Mouse (Mus musculus): Measurements from ENCODE around the gene Plcb4. TPM values are rescaled to one million over a fixed set of nuclear protein-coding genes. Genes with fewer than 3 reads are reported as not detected.

Gene Plcb4
- 10 to 100 TPM; 25.7 to 34.5 TPM for total RNA-seq (2021)
- long read RNA-seq, experiment 1, partial matches to known transcripts, result 0 of 5 reads
- long read RNA-seq, experiment 1, other reads (novel, unspliced or antisense), result 5 of 5 reads
- long read RNA-seq, experiment 2, partial matches to known transcripts, result 2 of 6 reads
- long read RNA-seq, experiment 2, other reads (novel, unspliced or antisense), result 4 of 6 reads

DNA sequence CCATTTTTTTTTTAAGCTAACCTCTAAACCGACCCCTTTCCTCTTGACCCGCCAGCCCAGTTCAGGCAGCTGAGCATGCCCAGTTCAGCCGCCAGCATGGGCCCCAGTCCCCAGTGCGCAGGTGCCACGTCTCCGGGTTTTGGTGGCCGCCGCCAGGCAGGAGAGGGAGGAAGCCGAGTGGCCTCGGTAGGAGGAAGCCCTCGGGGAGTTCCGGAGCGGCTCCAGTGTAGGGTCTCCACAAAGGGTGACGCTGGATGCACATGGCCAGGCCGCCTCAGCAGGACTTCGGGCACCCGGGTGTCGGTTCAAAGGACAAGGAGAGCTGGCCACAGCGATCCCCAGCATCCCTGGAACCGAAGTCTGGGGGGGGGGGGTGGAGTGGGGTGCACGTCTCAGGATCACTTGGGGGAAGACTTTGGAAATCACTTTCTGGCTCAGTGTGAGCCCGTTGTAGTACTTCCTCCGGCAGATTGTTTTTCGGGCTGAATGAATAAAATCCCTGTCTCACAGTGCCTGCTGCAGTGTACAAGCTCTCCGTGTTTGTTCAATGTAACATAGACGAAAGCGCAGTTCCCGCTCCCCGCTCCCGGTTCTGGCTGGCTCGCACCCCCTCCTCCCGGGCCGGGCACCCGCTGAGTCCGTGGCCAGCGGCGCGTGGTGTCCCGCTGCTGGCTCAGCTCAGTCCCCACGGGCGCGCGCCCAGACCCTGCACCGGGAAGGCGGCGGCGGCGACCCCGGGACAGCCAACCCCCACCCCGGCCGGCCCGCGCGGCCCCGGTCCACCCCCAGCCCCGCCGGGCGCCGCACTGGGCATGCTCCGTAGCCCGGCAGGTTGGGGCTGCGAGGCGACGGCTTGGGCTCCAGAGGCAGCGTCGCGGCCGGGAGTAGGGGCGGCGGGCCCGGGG lies at the start of gene Plcb4:
TSS of gene Plcb4 (plus strand) at position 526 of the 905 bp plus-strand sequence.
- intact Hi-C loops (cut with DNase I; ENCODE audit: low total_unique reads), result loop anchor here (10.0 kb wide), 1 partner anchor 94 kb away; no protein-coding TSS in a partner anchor
- DNase-seq, result peak; percentile 87

- no peak for DNase-seq
- intact Hi-C loops (cut with DNase I; ENCODE audit: low total_unique reads), result no loop called here
Observed at GRCm38 (mm10) chr2:135614651-135615261, 44.1 kb upstream of the Plcb4 start.

DNA sequence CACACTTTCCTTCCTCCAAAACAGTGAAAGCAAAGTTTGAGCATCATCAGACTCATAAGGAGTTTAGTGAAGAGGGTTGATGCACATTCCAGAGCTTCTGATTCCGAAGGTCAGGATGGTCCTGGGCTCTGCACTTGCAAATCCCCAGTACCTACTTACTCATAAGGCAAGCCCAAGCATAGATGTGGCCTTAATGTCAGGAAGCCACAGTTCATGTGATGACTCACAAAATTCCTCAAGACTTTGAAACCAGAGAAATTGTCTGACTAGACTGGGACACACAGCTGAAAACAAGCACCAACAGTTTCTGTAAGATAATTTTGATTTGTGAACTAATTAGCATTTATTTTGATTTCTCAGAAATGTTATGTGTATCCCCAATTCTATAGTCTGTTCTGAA lies 42.7 kb upstream of the Plcb4 start:
- DNase-seq, result no peak
- intact Hi-C loops (cut with DNase I; ENCODE audit: low total_unique reads), result no loop called here

GRCm38 (mm10) chr2:135618551-135618950 lies 40.3 kb upstream of the Plcb4 start:
- DNase-seq, result no peak
- intact Hi-C loops (cut with DNase I; ENCODE audit: low total_unique reads), result no loop called here

DNA sequence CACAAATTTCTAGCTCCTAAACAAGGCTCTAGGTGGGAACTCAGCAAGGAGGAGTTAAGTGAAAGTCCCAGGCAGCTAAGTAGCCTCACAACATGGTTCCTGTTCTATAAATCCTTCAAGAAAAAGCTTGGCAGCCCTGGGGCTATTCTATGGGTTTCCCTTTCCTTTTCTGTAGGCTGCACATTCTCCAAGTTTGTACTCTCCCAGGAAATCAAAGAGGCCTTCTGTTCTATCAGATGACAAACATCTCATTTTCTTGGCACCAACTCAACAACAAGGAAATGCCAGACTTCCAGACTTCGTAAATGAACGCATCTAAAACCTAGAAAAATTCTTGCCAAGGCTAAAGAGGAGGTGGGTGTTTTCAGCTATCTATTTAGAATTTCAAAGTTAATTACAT lies 38.9 kb upstream of the Plcb4 start:
- intact Hi-C loops (cut with DNase I; ENCODE audit: low total_unique reads), result no loop called here

GRCm38 (mm10) chr2:135627821-135628220 lies 31.0 kb upstream of the Plcb4 start:
- intact Hi-C loops (cut with DNase I; ENCODE audit: low total_unique reads), result no loop called here

More for the DNA sequence above, 38.9 kb upstream of the Plcb4 start:
- DNase-seq, result no peak

DNA sequence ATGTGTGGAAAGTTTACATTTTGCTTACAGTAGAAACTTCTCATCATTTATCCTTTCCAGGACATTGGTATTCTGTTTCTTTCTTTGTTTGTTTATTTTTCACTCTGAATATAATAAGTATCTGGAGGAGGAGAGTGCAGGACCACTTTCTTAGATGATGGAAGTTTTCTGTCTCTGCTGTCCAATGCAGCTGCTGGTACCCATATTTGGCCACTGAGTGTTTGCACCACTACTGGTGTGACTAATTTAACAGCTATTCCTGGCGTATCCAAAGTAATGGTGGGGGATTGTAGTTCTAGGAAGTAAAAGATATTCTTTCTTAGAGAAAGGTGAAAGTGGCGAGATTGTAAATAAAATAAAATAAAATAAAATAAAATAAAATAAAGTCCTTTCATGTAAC lies 21.6 kb upstream of the Plcb4 start:
- DNase-seq, result no peak
- intact Hi-C loops (cut with DNase I; ENCODE audit: low total_unique reads), result no loop called here

More at GRCm38 (mm10) chr2:135627821-135628220, 31.0 kb upstream of the Plcb4 start:
- DNase-seq, result no peak

GRCm38 (mm10) chr2:135641002-135641401 lies 17.8 kb upstream of the Plcb4 start:
- intact Hi-C loops (cut with DNase I; ENCODE audit: low total_unique reads), result no loop called here
- no peak for DNase-seq

DNA sequence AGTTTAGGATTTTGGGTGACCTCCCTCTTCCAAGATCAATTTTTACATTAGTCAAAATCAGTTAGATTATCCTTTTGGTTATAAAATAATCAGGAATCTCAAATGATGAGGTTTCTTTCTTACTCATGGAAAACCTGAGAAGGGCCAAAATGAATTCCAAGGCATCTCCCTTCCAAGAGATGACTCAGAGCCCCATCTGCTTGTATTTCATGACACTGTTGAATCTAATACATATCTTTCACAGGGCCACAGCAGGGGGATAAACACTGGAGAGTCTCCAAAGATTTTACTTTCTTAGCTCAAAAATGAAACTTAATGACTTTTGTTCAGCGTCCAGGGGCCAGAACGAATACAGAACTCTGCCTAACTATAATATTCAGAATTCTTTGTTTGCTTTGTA lies 17.2 kb upstream of the Plcb4 start:
- intact Hi-C loops (cut with DNase I; ENCODE audit: low total_unique reads), result no loop called here
- peak; percentile 10 for DNase-seq

DNA sequence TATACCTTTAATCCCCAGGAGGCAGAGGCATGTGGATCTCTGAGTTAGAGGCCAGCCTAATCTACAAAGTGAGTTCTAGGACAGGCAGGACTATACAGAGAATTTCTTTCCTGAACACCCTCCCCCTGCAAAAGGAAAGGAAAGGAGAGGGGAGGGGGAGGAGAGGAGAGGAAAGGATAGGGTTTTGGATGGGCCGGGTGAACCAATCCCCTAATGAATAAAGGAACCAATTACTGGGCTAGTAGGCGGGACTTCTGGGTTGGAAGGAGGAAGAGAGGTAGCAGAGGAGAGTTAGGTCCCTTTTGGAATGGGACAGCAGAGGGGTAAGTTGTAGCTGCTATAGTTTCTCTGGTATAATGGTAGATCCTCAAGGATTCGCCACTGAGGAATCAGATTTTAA lies 12.6 kb upstream of the Plcb4 start:
- intact Hi-C loops (cut with DNase I; ENCODE audit: low total_unique reads), result no loop called here
- DNase-seq, result no peak

DNA sequence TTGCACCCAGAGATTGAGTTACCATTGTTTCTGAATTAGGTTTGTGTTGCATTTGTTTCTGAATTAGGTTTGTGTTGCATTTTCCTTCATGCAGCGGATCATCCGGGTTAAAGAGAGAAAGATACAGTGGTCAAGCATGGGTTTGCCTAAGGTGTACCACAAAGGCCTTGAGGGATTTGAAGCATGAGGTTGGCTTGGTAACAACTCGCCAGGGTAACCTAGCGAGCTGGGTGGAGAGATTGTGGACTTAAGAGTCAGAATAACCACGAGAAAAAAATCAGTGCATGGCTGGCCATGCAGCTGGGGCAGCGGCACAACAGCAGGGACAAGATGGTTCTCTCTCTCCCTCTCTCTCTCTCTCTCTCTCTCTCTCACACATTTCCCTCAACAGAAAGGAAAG lies 12.2 kb upstream of the Plcb4 start:
- no peak for DNase-seq
- intact Hi-C loops (cut with DNase I; ENCODE audit: low total_unique reads), result no loop called here

GRCm38 (mm10) chr2:135647985-135648384 lies 10.8 kb upstream of the Plcb4 start:
- no peak for DNase-seq
- intact Hi-C loops (cut with DNase I; ENCODE audit: low total_unique reads), result no loop called here

DNA sequence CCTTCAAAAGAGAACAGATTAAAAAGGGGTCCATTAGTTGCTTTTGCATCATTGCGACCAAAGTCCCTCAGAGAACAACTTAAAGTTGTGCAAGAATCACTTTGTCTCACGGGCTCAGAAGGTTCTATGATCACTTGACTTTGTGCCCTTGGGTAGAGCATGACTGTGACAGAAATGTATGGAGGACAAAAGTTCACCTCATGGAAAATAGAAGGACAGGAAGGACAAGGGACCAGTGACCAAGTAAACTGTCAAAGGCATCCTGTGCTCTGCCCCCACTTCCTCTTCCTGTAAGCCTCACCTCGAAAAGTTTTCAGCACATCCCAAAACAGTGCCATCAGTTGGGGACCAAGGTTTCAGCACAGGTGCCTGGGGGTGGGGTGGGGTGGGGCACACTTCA lies 7.9 kb upstream of the Plcb4 start:
- intact Hi-C loops (cut with DNase I; ENCODE audit: low total_unique reads), result loop anchor here (10.0 kb wide), 1 partner anchor 86 kb away; no protein-coding TSS in a partner anchor

GRCm38 (mm10) chr2:135652040-135652439 lies 6.8 kb upstream of the Plcb4 start:
- no peak for DNase-seq
- intact Hi-C loops (cut with DNase I; ENCODE audit: low total_unique reads), result loop anchor here (10.0 kb wide), 1 partner anchor 87 kb away; no protein-coding TSS in a partner anchor

More for the DNA sequence above, 7.9 kb upstream of the Plcb4 start:
- DNase-seq, result no peak

DNA sequence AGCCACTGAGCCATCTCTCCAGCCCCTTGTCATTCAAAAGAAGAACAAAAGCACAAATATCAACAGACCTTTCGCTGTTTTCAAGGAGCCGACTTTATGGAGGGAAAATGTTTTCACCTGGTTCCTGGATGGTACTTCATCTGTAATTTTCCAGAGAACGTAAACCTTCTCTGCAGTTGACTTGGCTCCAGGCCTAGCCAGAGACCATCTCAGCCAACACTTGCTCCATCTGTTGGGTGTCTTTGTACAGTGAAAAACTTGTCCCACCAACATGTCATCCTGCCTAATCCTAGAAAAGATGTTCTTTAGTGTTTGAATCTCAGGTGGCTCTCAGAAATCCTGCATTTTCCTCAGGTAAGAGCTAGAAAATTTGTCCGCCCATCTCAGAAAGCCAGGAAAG lies 6.4 kb upstream of the Plcb4 start:
- intact Hi-C loops (cut with DNase I; ENCODE audit: low total_unique reads), result loop anchor here (10.0 kb wide), 1 partner anchor 88 kb away; no protein-coding TSS in a partner anchor
- no peak for DNase-seq

DNA sequence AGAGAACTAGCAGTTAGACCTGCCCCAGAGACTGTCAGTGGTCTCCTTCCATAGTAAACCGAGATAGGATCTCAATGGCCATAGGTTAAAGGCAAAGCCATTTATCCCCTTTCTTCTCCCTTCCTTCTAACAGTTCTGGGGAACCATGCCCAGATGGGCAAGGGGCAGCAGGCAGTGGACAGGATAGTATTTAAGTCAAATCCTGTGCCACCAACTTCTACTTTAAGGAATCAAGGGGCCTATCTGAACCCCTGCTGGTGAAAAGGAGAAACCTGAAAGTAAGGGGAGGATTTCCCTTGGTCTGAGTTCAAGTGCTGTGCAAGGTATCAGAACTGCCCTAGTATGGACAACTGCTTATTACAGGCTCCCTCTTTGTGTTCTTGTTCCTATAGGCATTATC lies 2.9 kb upstream of the Plcb4 start:
- DNase-seq, result no peak
- intact Hi-C loops (cut with DNase I; ENCODE audit: low total_unique reads), result loop anchor here (10.0 kb wide), 1 partner anchor 91 kb away; no protein-coding TSS in a partner anchor

GRCm38 (mm10) chr2:135656586-135656985 lies 2.2 kb upstream of the Plcb4 start:
- intact Hi-C loops (cut with DNase I; ENCODE audit: low total_unique reads), result loop anchor here (10.0 kb wide), 1 partner anchor 92 kb away; no protein-coding TSS in a partner anchor
- no peak for DNase-seq

DNA sequence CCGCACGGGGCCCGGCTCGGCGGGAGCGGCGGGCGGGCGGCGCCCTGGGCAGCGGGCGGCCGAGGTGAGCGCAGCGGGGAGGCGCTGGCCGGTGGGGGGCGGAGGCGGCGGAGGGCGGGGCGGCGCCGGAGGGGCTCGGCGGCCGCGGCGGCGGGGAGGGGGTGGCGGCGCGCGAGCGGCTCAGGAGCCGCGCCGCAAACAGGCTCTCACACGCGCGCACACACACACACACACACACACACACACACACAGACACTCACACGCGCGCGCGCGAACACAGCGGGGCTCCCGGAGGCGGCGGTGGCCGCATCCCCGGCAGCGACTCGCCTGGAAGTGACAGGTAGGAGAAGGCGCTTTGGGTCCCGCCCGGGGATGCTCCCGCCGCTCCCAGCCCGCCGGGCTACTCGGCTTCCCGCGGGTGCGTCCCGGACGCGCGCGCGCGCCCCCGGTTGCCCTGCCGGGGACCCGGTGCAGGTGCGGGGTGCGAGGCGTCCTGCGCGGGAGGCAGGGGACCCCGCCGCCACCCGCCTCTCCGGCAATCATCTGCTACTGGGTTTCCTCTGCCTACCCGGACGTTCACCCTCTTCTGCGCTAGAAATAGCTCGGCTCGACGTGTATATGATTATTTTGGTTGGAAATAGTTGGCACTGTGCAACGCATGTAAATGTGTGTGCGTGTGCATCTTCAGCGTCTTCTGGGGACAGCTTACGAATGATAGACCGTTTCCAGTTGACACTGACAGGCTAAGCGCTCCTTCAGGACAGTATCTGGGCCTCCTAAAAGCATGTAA lies 775 bp downstream of the Plcb4 start:
- intact Hi-C loops (cut with DNase I; ENCODE audit: low total_unique reads), result loop anchor here (10.0 kb wide), 1 partner anchor 95 kb away; no protein-coding TSS in a partner anchor
- peak; percentile 66 for DNase-seq

- DNase-seq, result no peak
- intact Hi-C loops (cut with DNase I; ENCODE audit: low total_unique reads), result no loop called here
Observed at GRCm38 (mm10) chr2:135660816-135661215, 2.0 kb downstream of the Plcb4 start.

Data from gastrocnemius, postnatal 14 days (tissue).